Mouse (Mus musculus): ENCODE data around the gene Ghr.

Gene Ghr

GRCm38 (mm10) chr15:3514027-3514426, 69.3 kb downstream of the Ghr start:
- DNase-seq (ENCODE audit: low spot score): no peak

- no peak for DNase-seq (ENCODE audit: low spot score)
Measured at GRCm38 (mm10) chr15:3512380-3512779, 70.9 kb downstream of the Ghr start.

- DNase-seq (ENCODE audit: low spot score): no peak
Measured at GRCm38 (mm10) chr15:3511639-3512171, 71.6 kb downstream of the Ghr start.

GRCm38 (mm10) chr15:3509089-3509488, 74.2 kb downstream of the Ghr start:
- no peak for DNase-seq (ENCODE audit: low spot score)

GRCm38 (mm10) chr15:3507329-3507728, 76.0 kb downstream of the Ghr start:
- no peak for DNase-seq (ENCODE audit: low spot score)

- no peak for DNase-seq (ENCODE audit: low spot score)
Measured at GRCm38 (mm10) chr15:3504700-3505099, 78.6 kb downstream of the Ghr start.

GRCm38 (mm10) chr15:3501683-3502082, 81.6 kb downstream of the Ghr start:
- no peak for DNase-seq (ENCODE audit: low spot score)

- DNase-seq (ENCODE audit: low spot score): no peak
Measured at GRCm38 (mm10) chr15:3499020-3499419, 84.3 kb downstream of the Ghr start.

- no peak for DNase-seq (ENCODE audit: low spot score)
Measured at GRCm38 (mm10) chr15:3497946-3498580, 85.2 kb downstream of the Ghr start.

GRCm38 (mm10) chr15:3490868-3491267, 92.4 kb downstream of the Ghr start:
- DNase-seq (ENCODE audit: low spot score): no peak

- no peak for DNase-seq (ENCODE audit: low spot score)
Measured at GRCm38 (mm10) chr15:3490011-3490410, 93.3 kb downstream of the Ghr start.

- no peak for DNase-seq (ENCODE audit: low spot score)
Measured at GRCm38 (mm10) chr15:3489180-3489579, 94.1 kb downstream of the Ghr start.

- no peak for DNase-seq (ENCODE audit: low spot score)
Measured at GRCm38 (mm10) chr15:3488601-3489000, 94.7 kb downstream of the Ghr start.

- DNase-seq (ENCODE audit: low spot score): no peak
Measured at GRCm38 (mm10) chr15:3486691-3487090, 96.6 kb downstream of the Ghr start.

GRCm38 (mm10) chr15:3485367-3485766, 97.9 kb downstream of the Ghr start:
- no peak for DNase-seq (ENCODE audit: low spot score)

GRCm38 (mm10) chr15:3483451-3483850, 99.8 kb downstream of the Ghr start:
- DNase-seq (ENCODE audit: low spot score): no peak

GRCm38 (mm10) chr15:3469230-3469629, 114.1 kb downstream of the Ghr start:
- no peak for DNase-seq (ENCODE audit: low spot score)

- DNase-seq (ENCODE audit: low spot score): no peak
Measured at GRCm38 (mm10) chr15:3466608-3467007, 116.7 kb downstream of the Ghr start.

- DNase-seq (ENCODE audit: low spot score): no peak
Measured at GRCm38 (mm10) chr15:3464754-3465153, 118.5 kb downstream of the Ghr start.

GRCm38 (mm10) chr15:3456543-3456942, 126.7 kb downstream of the Ghr start:
- DNase-seq (ENCODE audit: low spot score): no peak

GRCm38 (mm10) chr15:3455572-3455971, 127.7 kb downstream of the Ghr start:
- DNase-seq (ENCODE audit: low spot score): no peak

GRCm38 (mm10) chr15:3452080-3452752, 131.1 kb downstream of the Ghr start:
- no peak for DNase-seq (ENCODE audit: low spot score)

- no peak for DNase-seq (ENCODE audit: low spot score)
Measured at GRCm38 (mm10) chr15:3449564-3449963, 133.7 kb downstream of the Ghr start.
